Mouse (Mus musculus) forebrain, embryonic 12.5 days (tissue): Measurements from ENCODE around the gene Serinc3. TPM values are rescaled to one million over a fixed set of nuclear protein-coding genes. Genes with fewer than 3 reads are reported as not detected.
A peak's percentile ranks its signal among the peaks of the same experiment; 100 is the strongest.
"Not testable (repeated sequence)": the region's sequence is repeated elsewhere in the genome, so short reads cannot be mapped to it uniquely, and the experiment has no call there.

Experiments
- ATAC-seq: fragments of 200-750 bp; cut with Nextera tagmentation; 2 replicates; pipeline ENCODE4 v1.8.0; 2017; ENCODE audit warnings: moderate TSS enrichment; ENCODE audit not compliant: low FRiP score
- H3K27ac ChIP-seq: fragments of 300-500 bp; sonication (generic); 2 replicates; pipeline ENCODE4 v1.5.1; 2016; ENCODE audit warnings: mild to moderate bottlenecking
- H3K27me3 ChIP-seq: fragments of 300-500 bp; sonication (generic); 2 replicates; pipeline ENCODE4 v1.6.1; 2016; ENCODE audit warnings: mild to moderate bottlenecking
- H3K36me3 ChIP-seq: fragments of 300-500 bp; sonication (generic); replicated peaks from 2 replicates; pipeline ENCODE4 v1.6.1; 2016; ENCODE audit warnings: mild to moderate bottlenecking
- H3K4me1 ChIP-seq: fragments of 300-500 bp; sonication (generic); 2 replicates; pipeline ENCODE4 v1.6.1; 2016
- H3K4me2 ChIP-seq: fragments of 300-500 bp; sonication (generic); 2 replicates; pipeline ENCODE4 v1.6.1; 2016; ENCODE audit warnings: mild to moderate bottlenecking, moderate library complexity
- H3K4me3 ChIP-seq: fragments of 300-500 bp; sonication (generic); replicated peaks from 2 replicates; pipeline ENCODE4 v1.5.1; 2016; ENCODE audit warnings: mild to moderate bottlenecking
- H3K9ac ChIP-seq: fragments of 300-500 bp; sonication (generic); 2 replicates; pipeline ENCODE4 v1.6.1; 2016; ENCODE audit warnings: mild to moderate bottlenecking
- H3K9me3 ChIP-seq: fragments of 300-500 bp; sonication (generic); 2 replicates; pipeline ENCODE4 v1.6.1; 2016
- WGBS: fragments of 180-500 bp; shearing (Covaris S2); methylation state at CpG from one replicate; pipeline ENCODE4 v1.1.7; 2016; 5-methylcytosine and 5-hydroxymethylcytosine counted together
- polyA plus RNA-seq: library from polyadenylated mRNA; unstranded; fragments of >200 nt; fragmentation: Nextera tagmentation; extraction: Ambion mirVana; gene quantifications from 2 replicates; pipeline ENCODE4 v1.2.1, GENCODE M21; 2016

Gene Serinc3
- 32.1 and 36.1 TPM in 2 replicates for polyA plus RNA-seq

DNA sequence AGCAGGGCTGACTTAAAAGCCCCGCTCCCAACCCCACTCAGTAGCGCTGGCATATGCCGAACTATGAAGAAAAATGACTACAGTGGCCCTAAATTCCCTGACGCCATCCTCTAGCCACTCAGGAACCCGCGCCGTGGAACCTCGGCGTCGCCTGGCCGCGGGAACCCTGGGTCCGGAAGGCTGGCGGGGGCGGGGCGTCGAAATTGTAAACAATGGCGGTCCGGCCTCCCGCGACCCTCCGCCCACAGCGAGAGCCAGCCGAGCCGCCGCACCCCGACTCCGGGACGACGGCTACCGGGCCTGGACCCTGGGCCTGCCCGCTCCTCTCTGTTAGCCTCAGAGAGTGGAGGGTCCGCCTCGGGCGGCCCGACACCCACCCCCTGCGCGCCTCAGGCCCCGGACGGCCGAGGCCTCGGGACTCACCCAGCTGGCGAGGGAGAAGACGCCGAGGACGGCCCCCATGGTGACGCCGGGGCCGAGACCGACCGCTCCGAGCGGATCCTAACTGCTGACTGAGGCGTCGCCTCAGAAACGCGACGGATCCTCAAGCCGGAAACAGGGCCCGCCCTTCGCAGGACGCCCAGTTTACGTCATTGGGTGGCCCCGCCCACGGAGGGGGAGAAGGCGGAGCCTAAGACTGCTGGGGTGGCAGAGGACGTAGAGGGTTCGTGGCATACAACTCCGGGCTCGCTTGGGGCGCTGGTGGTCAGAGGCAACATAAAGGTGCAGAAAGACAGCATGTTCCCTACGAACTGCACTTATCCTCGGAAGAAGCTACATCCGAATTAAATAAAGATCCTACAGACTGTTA lies at the start of gene Serinc3:
Serinc3 (minus strand) TSS at position 557 of the 811 bp plus-strand sequence.
- no peaks in the 10 kb centered on the region for H3K27me3 ChIP-seq
- under 1% methylated on average over 72 of the region's 74 CpGs for WGBS
- peak within 1 kb of the TSS; percentile 98 for H3K27ac ChIP-seq
- peak; percentile 98 for ATAC-seq
- peaks cover 22% of the 10 kb centered on the region for H3K4me1 ChIP-seq
- H3K9me3 ChIP-seq: no peaks in the 10 kb centered on the region
- H3K4me3 ChIP-seq: peak within 1 kb of the TSS; percentile 73
- peak within 1 kb of the TSS; percentile 61 for H3K4me2 ChIP-seq
- no peaks in the 10 kb centered on the region for H3K36me3 ChIP-seq
- peak within 1 kb of the TSS; percentile 85 for H3K9ac ChIP-seq

DNA sequence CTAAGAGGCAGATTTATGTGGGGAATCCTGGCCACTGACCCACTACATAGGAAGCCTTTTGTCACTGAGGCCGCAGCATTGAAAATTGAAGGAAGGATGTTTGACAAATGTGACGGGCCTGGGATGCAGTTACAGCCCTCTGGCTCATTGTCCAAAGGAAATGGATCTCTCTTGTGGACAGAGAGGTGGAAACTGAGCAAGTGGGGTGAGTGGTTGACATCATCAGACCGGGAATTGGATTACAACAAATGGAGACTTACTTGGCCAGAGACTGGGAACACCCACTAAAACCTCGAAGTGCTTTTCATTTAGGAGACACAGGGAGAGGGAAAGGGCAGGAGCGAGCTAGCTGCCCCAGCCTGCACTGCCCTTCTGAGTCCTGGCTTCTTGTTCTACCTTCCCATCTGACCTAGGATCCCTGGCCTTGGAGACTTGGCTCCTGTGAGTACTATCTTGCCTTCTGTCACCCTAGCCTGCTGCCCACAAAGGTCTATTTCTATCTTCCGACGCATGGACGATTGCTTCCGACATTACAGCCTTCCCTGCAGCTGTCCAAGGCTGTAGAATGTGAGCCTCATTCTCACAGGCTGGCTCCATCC lies 48.9 kb upstream of the Serinc3 start:
- H3K27ac ChIP-seq: 0 out of 2 replicates have a peak overlapping the region, but pooled peaks have one; percentile 42
- no peaks in the 10 kb centered on the region for H3K9me3 ChIP-seq
- peaks cover 44% of the 10 kb centered on the region for H3K4me1 ChIP-seq
- WGBS: 72% methylated on average over 9 of the region's 9 CpGs
- H3K4me3 ChIP-seq: no peak overlapping the region
- no peak overlapping the region for H3K9ac ChIP-seq
- no peaks in the 10 kb centered on the region for H3K36me3 ChIP-seq
- ATAC-seq: no peak
- no peak overlapping the region for H3K4me2 ChIP-seq
- H3K27me3 ChIP-seq: no peaks in the 10 kb centered on the region

DNA sequence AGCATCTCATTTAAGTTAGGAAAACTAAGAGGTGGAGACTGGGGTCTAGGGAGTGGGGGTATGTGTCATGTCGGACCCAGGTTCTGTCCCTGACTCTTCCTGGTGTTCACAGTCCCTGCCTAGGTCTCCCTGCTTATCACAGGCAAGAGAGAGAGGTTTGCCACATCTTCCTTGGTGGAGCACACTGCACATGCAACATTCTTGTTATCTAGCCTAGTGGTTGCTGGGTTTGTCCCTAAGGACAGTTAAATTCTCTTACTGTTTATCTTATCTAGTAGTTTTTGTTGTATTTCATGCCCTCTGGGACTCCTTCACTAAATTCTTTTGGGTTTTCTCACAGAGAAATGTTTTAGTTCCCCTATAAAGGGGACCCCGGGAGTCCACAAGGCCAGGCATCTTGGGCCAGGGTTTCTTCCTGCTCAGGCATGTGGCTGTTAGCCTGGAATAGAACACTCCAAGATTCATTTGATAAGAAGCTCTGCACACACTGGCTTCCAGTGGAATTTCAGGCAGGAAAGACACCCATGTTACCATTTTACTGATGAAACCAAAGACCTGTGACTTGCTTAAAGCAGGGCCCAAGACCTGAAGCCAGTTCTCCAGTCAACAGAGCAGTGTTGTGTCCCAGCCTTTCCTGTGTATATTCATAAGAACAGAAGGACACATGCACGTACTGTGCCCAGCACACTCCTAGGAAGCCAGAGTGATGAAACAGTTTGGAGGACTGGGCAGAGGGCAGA lies 48.1 kb upstream of the Serinc3 start:
- H3K4me2 ChIP-seq: no peak overlapping the region
- no peak overlapping the region for H3K4me3 ChIP-seq
- no peak overlapping the region for H3K9ac ChIP-seq
- H3K27me3 ChIP-seq: no peaks in the 10 kb centered on the region
- no peaks in the 10 kb centered on the region for H3K9me3 ChIP-seq
- ATAC-seq: no peak
- peaks cover 41% of the 10 kb centered on the region for H3K4me1 ChIP-seq
- H3K36me3 ChIP-seq: no peaks in the 10 kb centered on the region
- 0 out of 2 replicates have a peak overlapping the region, but pooled peaks have one; percentile 42 for H3K27ac ChIP-seq
- WGBS: 86% methylated on average over 3 of the region's 3 CpGs

DNA sequence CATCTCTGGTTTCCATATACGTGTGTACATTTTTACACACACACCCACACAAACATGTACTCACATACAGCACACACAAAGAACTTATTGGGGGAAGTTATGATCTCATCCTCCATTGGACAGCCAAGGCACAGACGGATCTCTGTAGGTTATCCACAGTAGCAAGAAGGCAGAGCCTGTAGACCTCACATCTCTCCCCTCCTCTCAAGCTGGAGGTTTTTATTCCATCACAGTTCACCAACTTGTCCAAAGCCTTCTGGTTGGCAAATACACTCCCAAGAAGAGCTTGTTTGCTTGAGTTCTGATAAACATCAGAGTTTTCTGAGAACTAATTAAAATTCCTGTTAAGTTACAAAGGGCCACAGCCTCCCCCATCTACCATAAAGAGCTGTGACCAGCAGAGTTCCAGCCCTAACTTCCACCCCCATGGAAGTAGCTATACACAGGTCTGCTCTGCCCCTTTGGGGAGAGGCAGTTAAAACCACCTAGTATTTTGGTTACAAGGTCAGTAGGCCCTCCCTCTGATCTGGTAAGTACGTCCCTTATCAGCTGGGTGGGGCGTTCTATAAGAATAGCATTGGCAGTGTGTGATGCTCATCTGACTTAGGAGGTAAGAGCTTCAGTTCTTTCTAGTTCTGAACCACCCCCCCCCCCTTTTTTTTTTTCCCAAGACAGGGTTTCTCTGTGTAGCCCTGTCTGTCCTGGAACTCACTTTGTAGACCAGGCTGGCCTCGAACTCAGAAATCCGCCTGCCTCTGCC lies 47.1 kb upstream of the Serinc3 start:
- Histone ChIP-seq H3K4me1 (peaks cover 34% of the 10 kb centered on the region), H3K4me3 (no peak overlapping the region), H3K4me2 (no peak overlapping the region), H3K9ac (no peak overlapping the region), H3K36me3 (no peaks in the 10 kb centered on the region), H3K27ac (no peak overlapping the region), H3K27me3 (no peaks in the 10 kb centered on the region), H3K9me3 (no peaks in the 10 kb centered on the region)
- no peak for ATAC-seq
- 90% methylated on average over 6 of the region's 6 CpGs for WGBS

DNA sequence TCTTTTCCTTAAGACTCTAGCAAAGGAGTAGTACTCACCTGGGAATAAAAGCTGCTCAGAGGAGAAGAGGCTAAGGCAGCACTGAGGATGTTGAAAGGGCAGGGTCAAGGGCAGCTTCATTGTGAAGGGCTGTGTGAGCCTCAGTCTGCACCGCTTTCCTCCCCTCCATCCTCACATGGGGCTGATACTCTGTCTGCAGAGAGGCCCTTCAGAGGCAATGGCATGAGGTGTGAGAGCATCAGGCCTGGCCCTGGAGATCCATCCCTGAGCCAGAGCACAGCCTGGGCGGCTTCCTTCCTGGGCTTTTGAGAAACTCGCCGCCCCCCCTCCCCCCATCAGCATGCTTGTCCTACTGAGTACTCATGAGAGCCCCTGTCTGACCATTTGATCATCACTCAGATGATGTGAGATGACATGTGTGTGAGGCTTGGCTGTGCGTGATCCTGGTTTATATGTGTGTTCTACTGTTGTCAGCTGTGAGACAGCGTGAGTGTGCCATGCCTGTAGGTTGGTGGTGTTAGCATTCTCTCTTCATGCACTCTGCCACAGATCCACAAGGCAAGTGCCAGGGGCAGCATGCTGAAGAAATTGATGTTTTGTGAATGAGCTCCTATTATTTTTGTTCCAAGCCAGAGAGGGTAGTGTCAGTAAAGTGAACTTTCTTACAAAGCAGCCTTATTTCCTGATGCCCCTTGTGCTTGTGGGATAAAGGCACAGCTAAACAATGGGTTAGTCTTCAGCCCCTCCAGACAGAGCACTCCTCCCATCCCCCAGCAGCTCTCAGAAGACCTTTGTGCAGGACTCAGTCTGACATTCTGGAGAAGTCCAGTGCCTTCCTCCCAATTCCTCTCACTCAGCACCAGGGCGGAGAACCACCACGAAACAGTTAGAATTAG lies 45.7 kb upstream of the Serinc3 start:
- Histone ChIP-seq H3K4me1 (peaks cover 27% of the 10 kb centered on the region), H3K9me3 (no peaks in the 10 kb centered on the region), H3K36me3 (no peaks in the 10 kb centered on the region), H3K4me3 (no peak overlapping the region), H3K27me3 (no peaks in the 10 kb centered on the region), H3K9ac (no peak overlapping the region; the same call in 1 of the 2 replicates), H3K4me2 (no peak overlapping the region), H3K27ac (no peak overlapping the region)
- 64% methylated on average over 8 of the region's 8 CpGs for WGBS
- no peak for ATAC-seq

DNA sequence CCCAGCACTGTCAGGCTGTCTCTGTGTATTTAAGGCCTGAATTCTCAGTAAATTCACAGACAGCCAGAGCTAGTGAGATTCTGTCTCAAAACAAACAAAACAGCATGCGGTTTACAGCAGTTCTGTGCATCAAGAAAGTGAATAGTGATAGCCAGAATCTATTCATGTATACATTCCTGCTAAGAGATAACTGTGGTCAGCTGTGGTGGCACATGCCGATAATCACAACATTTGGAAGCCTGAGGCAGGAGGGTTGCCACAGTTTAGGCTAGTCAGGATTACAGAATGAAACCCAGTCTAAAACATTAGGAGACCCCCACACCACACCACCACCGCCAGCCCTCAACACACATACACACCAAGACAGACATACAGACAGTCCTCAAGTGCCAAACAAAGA lies 44.8 kb upstream of the Serinc3 start:
- no peak overlapping the region for H3K4me2 ChIP-seq
- no peak for ATAC-seq
- H3K27ac ChIP-seq: no peak overlapping the region; the same call in 1 of the 2 replicates
- peaks cover 32% of the 10 kb centered on the region for H3K4me1 ChIP-seq
- no peak overlapping the region for H3K4me3 ChIP-seq
- no peak overlapping the region for H3K9ac ChIP-seq
- no peaks in the 10 kb centered on the region for H3K9me3 ChIP-seq
- H3K27me3 ChIP-seq: no peaks in the 10 kb centered on the region
- WGBS: 81% methylated on average over 3 of the region's 3 CpGs
- no peaks in the 10 kb centered on the region for H3K36me3 ChIP-seq

DNA sequence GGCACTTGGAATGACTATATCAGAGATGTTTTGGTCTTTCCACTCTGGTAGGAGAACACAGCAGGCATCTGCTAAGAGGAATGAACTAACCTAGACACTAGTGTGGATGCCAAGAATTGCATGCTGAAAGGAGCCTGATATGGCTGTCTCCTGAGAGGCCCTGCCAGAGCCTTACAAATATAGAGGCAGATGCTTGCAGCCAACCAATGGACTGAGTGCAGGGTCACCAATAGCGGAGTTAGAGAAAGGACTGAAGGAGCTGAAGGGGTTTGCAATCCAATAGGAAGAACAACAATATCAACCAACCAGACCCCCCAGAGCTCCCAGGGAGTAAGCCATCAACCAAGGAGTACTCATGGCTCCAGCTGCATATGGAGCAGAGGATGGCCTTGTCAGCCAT lies 43.4 kb upstream of the Serinc3 start:
- WGBS: 100% methylated on average over 1 of the region's 1 CpGs
- not testable (repeated sequence) for H3K27me3 ChIP-seq, H3K36me3 ChIP-seq, H3K4me3 ChIP-seq, H3K27ac ChIP-seq, ATAC-seq, H3K4me2 ChIP-seq, H3K9ac ChIP-seq, H3K9me3 ChIP-seq
- peaks cover 28% of the 10 kb centered on the region for H3K4me1 ChIP-seq

DNA sequence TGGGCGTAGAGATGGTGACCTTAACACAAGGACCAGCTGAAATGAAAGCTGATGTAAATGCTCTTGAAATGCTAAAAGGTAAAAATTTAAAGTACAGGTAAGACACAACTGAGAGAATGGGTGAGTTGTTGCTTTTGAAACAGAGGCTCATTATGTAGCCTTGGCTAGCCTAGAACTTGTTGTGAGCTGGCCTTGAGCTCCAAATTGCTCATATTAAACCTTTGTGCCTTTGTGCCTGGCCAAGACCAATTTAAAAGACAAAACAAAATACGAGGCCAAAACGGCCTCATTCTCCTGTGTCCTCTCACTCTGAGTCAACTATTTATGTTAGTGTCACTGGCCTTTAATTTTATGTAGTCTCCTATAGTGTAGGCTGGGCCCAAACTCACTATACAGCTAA lies 42.0 kb upstream of the Serinc3 start:
- WGBS: 85% methylated on average over 3 of the region's 3 CpGs
- ATAC-seq: no peak
- Histone ChIP-seq H3K4me1 (peaks cover 28% of the 10 kb centered on the region), H3K4me2 (no peak overlapping the region), H3K9ac (no peak overlapping the region), H3K9me3 (no peaks in the 10 kb centered on the region), H3K4me3 (no peak overlapping the region), H3K27me3 (no peaks in the 10 kb centered on the region), H3K36me3 (no peaks in the 10 kb centered on the region), H3K27ac (no peak overlapping the region)

DNA sequence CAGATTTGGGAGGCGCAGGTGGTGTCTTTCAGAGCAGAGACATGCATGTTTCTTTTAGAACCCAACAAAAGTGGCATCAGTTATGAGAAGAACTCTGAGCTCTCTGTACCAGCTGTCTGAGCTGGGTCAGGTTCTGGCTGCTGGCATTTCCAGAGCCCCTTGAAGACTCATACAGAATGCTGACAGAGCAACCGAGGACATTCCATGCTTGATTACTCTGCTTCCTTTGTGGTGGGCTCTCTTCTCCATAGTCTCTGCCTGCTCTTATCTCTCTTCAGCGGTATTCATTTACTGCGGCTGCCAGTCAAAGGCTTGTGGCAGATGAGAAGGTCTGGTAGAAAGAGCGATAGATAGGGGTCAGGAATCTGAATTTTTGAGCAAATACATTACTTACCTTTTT lies 41.3 kb upstream of the Serinc3 start:
- no peak overlapping the region for H3K4me3 ChIP-seq
- no peaks in the 10 kb centered on the region for H3K9me3 ChIP-seq
- no peak overlapping the region for H3K4me2 ChIP-seq
- H3K4me1 ChIP-seq: peaks cover 26% of the 10 kb centered on the region
- no peaks in the 10 kb centered on the region for H3K27me3 ChIP-seq
- no peak overlapping the region for H3K9ac ChIP-seq
- 85% methylated on average over 5 of the region's 5 CpGs for WGBS
- H3K36me3 ChIP-seq: no peaks in the 10 kb centered on the region
- H3K27ac ChIP-seq: no peak overlapping the region
- ATAC-seq: no peak

DNA sequence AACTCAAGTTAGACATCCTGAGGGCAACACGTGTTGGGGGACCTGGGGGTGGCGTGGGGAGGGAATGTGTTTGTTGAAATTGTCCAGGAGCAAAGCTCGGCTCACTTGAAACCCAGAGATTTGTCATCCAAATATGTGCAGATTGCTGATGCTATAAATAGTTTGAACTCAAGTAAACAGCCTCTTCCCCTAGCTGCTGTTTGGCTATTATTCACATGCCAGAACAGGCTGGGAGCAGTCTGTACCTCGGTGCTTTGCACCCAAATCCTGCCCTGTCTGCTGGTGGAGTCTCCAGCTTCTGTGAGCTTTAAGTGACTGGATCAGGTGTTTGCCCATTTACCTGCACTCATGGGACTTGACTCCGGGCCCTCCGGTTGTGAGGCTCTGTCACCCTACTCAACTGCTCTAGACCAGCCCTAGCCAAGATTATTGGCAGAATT lies 40.9 kb upstream of the Serinc3 start:
- Histone ChIP-seq H3K9ac (no peak overlapping the region), H3K4me1 (peaks cover 22% of the 10 kb centered on the region), H3K9me3 (no peaks in the 10 kb centered on the region), H3K27me3 (no peaks in the 10 kb centered on the region), H3K4me2 (no peak overlapping the region), H3K27ac (no peak overlapping the region), H3K36me3 (no peaks in the 10 kb centered on the region), H3K4me3 (no peak overlapping the region)
- no peak for ATAC-seq
- 81% methylated on average over 6 of the region's 6 CpGs for WGBS

DNA sequence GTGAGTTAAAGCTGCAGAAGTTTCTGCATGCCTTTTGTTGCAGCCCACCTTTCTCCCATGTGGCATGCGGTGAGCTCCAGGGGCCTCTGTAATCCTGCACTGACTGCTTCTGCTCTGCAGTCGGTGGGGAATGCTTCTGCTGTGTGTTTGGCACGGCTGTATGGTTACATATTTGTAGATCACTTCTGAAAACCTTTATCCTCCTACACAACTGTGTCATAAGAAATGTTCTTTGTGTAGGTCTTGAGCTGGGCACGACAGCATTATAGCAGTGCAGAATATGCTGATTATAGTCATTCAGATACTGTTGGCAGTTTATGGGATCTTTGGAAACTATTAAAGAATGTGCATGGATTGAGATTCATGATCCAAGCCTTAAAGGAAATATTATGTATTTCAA lies 40.4 kb upstream of the Serinc3 start:
- 77% methylated on average over 4 of the region's 4 CpGs for WGBS
- ATAC-seq: no peak
- H3K27ac ChIP-seq: 0 out of 2 replicates have a peak overlapping the region, but pooled peaks have one; percentile 2

More for the DNA sequence above, 40.4 kb upstream of the Serinc3 start:
- Histone ChIP-seq H3K4me3 (no peak overlapping the region), H3K4me2 (no peak overlapping the region), H3K36me3 (no peaks in the 10 kb centered on the region), H3K9me3 (no peaks in the 10 kb centered on the region), H3K27me3 (no peaks in the 10 kb centered on the region), H3K9ac (no peak overlapping the region), H3K4me1 (peaks cover 17% of the 10 kb centered on the region)
